Mouse (Mus musculus): ENCODE data around the gene Sema7a. TPM values are rescaled to one million over a fixed set of nuclear protein-coding genes. Genes with fewer than 3 reads are reported as not detected.
A peak's percentile ranks its signal among the peaks of the same experiment; 100 is the strongest.

The Sema7a gene
- polyA plus RNA-seq, 1 experiment = 1.7 TPM

GRCm38 (mm10) chr9:57932831-57933602, 6.9 kb upstream of the Sema7a start:
- H3K27me3 ChIP-seq (ENCODE audit: control insufficient read depth, insufficient read depth, low read length, poor library complexity, severe bottlenecking) = no peaks in the 10 kb centered on the region
- H3K9me3 ChIP-seq (replicated peaks; ENCODE audit: control insufficient read depth, insufficient read depth, low read length, poor library complexity, severe bottlenecking) = no peaks in the 10 kb centered on the region

GRCm38 (mm10) chr9:57935683-57936437, 4.1 kb upstream of the Sema7a start:
- H3K27me3 ChIP-seq (ENCODE audit: control insufficient read depth, insufficient read depth, low read length, poor library complexity, severe bottlenecking) = peaks cover 5% of the 10 kb centered on the region; the same call in 1 of the 2 replicates
- TF ChIP-seq POLR2A (IDR thresholded peaks at IDR 0.05; ENCODE audit: insufficient read depth, low read length) (no peak), CTCF (IDR thresholded peaks at IDR 0.05; ENCODE audit: low read depth, low read length) (peak; percentile 95), EP300 (IDR thresholded peaks at IDR 0.05; ENCODE audit: insufficient read depth, low read depth, low read length) (no peak)

More at GRCm38 (mm10) chr9:57932831-57933602, 6.9 kb upstream of the Sema7a start:
- no peak overlapping the region for H3K27ac ChIP-seq (ENCODE audit: insufficient read depth, low read length)
- H3K4me3 ChIP-seq (ENCODE audit: low read depth, low read length) = no peak overlapping the region
- H3K4me1 ChIP-seq (ENCODE audit: control insufficient read depth, insufficient read depth, low read length) = no peaks in the 10 kb centered on the region
- H3K36me3 ChIP-seq (ENCODE audit: control insufficient read depth, insufficient read depth, low read length, poor library complexity, severe bottlenecking) = peaks cover 2% of the 10 kb centered on the region; the same call in 1 of the 2 replicates
- TF ChIP-seq CTCF (IDR thresholded peaks at IDR 0.05; ENCODE audit: low read depth, low read length) (no peak), EP300 (IDR thresholded peaks at IDR 0.05; ENCODE audit: insufficient read depth, low read depth, low read length) (no peak), POLR2A (IDR thresholded peaks at IDR 0.05; ENCODE audit: insufficient read depth, low read length) (no peak)
- H3K9ac ChIP-seq (ENCODE audit: low read depth, poor library complexity, severe bottlenecking) = no peak overlapping the region

GRCm38 (mm10) chr9:57937171-57937570, 2.7 kb upstream of the Sema7a start:
- Histone ChIP-seq H3K27ac (ENCODE audit: insufficient read depth, low read length) (no peak overlapping the region), H3K9ac (ENCODE audit: low read depth, poor library complexity, severe bottlenecking) (no peak overlapping the region), H3K36me3 (ENCODE audit: control insufficient read depth, insufficient read depth, low read length, poor library complexity, severe bottlenecking) (no peaks in the 10 kb centered on the region), H3K9me3 (replicated peaks; ENCODE audit: control insufficient read depth, insufficient read depth, low read length, poor library complexity, severe bottlenecking) (no peaks in the 10 kb centered on the region), H3K4me1 (ENCODE audit: control insufficient read depth, insufficient read depth, low read length) (no peaks in the 10 kb centered on the region), H3K27me3 (ENCODE audit: control insufficient read depth, insufficient read depth, low read length, poor library complexity, severe bottlenecking) (peaks cover 8% of the 10 kb centered on the region; the same call in 1 of the 2 replicates), H3K4me3 (ENCODE audit: low read depth, low read length) (no peak overlapping the region)
- TF ChIP-seq POLR2A (IDR thresholded peaks at IDR 0.05; ENCODE audit: insufficient read depth, low read length) (no peak), CTCF (IDR thresholded peaks at IDR 0.05; ENCODE audit: low read depth, low read length) (no peak), EP300 (IDR thresholded peaks at IDR 0.05; ENCODE audit: insufficient read depth, low read depth, low read length) (no peak)

More at GRCm38 (mm10) chr9:57935683-57936437, 4.1 kb upstream of the Sema7a start:
- no peak overlapping the region for H3K9ac ChIP-seq (ENCODE audit: low read depth, poor library complexity, severe bottlenecking)
- H3K27ac ChIP-seq (ENCODE audit: insufficient read depth, low read length) = no peak overlapping the region
- no peak overlapping the region for H3K4me3 ChIP-seq (ENCODE audit: low read depth, low read length)
- H3K4me1 ChIP-seq (ENCODE audit: control insufficient read depth, insufficient read depth, low read length) = no peaks in the 10 kb centered on the region
- H3K9me3 ChIP-seq (replicated peaks; ENCODE audit: control insufficient read depth, insufficient read depth, low read length, poor library complexity, severe bottlenecking) = no peaks in the 10 kb centered on the region
- no peaks in the 10 kb centered on the region for H3K36me3 ChIP-seq (ENCODE audit: control insufficient read depth, insufficient read depth, low read length, poor library complexity, severe bottlenecking)

- no peak for TF ChIP-seq EP300 (IDR thresholded peaks at IDR 0.05; ENCODE audit: insufficient read depth, low read depth, low read length)
- no peak for TF ChIP-seq CTCF (IDR thresholded peaks at IDR 0.05; ENCODE audit: low read depth, low read length)
- no peak for TF ChIP-seq POLR2A (IDR thresholded peaks at IDR 0.05; ENCODE audit: insufficient read depth, low read length)
- no peaks in the 10 kb centered on the region for H3K9me3 ChIP-seq (replicated peaks; ENCODE audit: control insufficient read depth, insufficient read depth, low read length, poor library complexity, severe bottlenecking)
- H3K36me3 ChIP-seq (ENCODE audit: control insufficient read depth, insufficient read depth, low read length, poor library complexity, severe bottlenecking) = no peaks in the 10 kb centered on the region
- no peak overlapping the region for H3K4me3 ChIP-seq (ENCODE audit: low read depth, low read length)
- H3K27me3 ChIP-seq (ENCODE audit: control insufficient read depth, insufficient read depth, low read length, poor library complexity, severe bottlenecking) = peaks cover 8% of the 10 kb centered on the region; the same call in 1 of the 2 replicates
- H3K9ac ChIP-seq (ENCODE audit: low read depth, poor library complexity, severe bottlenecking) = no peak overlapping the region
- H3K4me1 ChIP-seq (ENCODE audit: control insufficient read depth, insufficient read depth, low read length) = no peaks in the 10 kb centered on the region
- H3K27ac ChIP-seq (ENCODE audit: insufficient read depth, low read length) = no peak overlapping the region
These were observed 2.3 kb upstream of the Sema7a start for GRCm38 (mm10) chr9:57937651-57938050.

DNA sequence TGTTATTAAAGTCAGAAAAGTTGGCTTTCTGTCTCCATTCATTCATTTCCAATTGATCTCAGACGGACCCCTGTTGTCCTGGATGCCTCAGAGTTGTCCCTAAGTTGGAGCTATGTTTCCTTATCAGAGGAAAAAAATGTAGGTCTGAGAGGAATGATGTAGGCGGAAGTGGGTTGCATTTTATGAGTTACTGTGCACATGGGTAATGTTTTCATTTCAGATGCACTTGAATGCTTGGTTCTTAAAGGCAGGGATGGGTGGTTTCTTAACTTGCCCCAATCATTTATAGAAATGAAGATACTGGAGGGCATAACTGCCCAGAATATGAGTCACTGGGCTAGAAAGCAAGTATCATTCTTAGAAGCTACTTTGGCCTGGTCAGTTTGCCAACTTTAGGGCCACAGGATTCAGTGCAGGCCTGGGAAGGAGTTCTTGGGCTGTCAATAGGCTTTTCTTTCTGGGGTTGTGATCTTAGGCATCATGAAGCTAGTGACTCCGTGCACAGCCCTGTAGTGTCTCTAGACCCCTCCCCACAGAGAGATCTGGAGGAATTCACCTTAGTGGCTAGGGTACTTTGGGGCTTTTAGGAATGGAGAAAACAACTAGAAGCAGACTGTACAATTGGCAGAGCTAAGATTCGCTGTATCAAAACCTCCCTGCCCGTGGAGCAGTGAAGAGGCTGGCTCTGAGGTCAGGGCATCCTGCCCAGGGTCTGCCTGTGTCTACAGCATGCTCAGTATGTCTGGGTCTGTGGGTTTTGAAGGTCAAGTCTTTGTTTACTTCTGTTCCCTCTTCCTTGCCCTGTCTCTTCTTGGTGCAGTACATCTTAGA, 1.5 kb upstream of the Sema7a start:
- no peaks in the 10 kb centered on the region for H3K36me3 ChIP-seq (ENCODE audit: control insufficient read depth, insufficient read depth, low read length, poor library complexity, severe bottlenecking)
- peaks cover 8% of the 10 kb centered on the region; the same call in 1 of the 2 replicates for H3K27me3 ChIP-seq (ENCODE audit: control insufficient read depth, insufficient read depth, low read length, poor library complexity, severe bottlenecking)
- TF ChIP-seq EP300 (IDR thresholded peaks at IDR 0.05; ENCODE audit: insufficient read depth, low read depth, low read length) (no peak), POLR2A (IDR thresholded peaks at IDR 0.05; ENCODE audit: insufficient read depth, low read length) (no peak), CTCF (IDR thresholded peaks at IDR 0.05; ENCODE audit: low read depth, low read length) (no peak)

More for the DNA sequence above, 1.5 kb upstream of the Sema7a start:
- Histone ChIP-seq H3K9me3 (replicated peaks; ENCODE audit: control insufficient read depth, insufficient read depth, low read length, poor library complexity, severe bottlenecking) (no peaks in the 10 kb centered on the region), H3K4me1 (ENCODE audit: control insufficient read depth, insufficient read depth, low read length) (no peaks in the 10 kb centered on the region), H3K9ac (ENCODE audit: low read depth, poor library complexity, severe bottlenecking) (no peak overlapping the region), H3K27ac (ENCODE audit: insufficient read depth, low read length) (no peak overlapping the region), H3K4me3 (ENCODE audit: low read depth, low read length) (no peak overlapping the region)
